Mouse (Mus musculus) urinary bladder, postnatal 36 days (tissue): ENCODE data around the gene Erc1.
"Not testable (repeated sequence)": the region's sequence is repeated elsewhere in the genome, so short reads cannot be mapped to it uniquely, and the experiment has no call there.

ENCODE experiments used
- DNase-seq, 2 experiments: peaks; one replicate each; pipeline ENCODE4 v3.0.0; 2022; ENCODE audit warnings: low spot score in 2 of 2, mixed read lengths in 1 of 2

Erc1 gene

GRCm38 (mm10) chr6:119848034-119848695 is at the start of gene Erc1:
TSS of gene Erc1 (minus strand) at chr6:119848167.
- peak; percentile 83 to 94 for DNase-seq

- no peak for DNase-seq
Observed at GRCm38 (mm10) chr6:119892711-119893110, 44.7 kb upstream of the Erc1 start.

DNA sequence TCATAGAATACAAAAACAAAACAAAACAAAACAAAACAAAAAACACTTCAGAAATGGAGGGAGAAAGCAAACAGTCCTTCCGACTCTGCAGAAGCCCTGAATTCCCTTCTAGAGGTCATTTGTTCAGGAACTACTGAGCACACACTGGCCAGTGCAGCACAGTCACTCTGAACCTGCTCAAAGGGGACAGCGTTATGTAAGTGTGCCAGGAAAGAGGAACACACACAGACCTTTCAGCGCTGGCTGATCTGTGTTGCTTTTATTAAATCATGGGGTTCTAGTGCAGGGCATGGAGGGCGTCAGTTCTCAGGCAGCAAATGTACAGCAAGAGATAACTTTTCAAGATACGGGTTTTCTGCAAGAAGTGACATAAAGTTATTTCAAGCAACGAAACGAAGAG is 35.2 kb upstream of the Erc1 start:
- DNase-seq: no peak

- peak; percentile 18 to 52 for DNase-seq
Observed at GRCm38 (mm10) chr6:119864341-119865034, 16.5 kb upstream of the Erc1 start.

- peak in 1 of 2 experiments; percentile 1 for DNase-seq
Observed at GRCm38 (mm10) chr6:119861519-119861918, 13.6 kb upstream of the Erc1 start.

DNA sequence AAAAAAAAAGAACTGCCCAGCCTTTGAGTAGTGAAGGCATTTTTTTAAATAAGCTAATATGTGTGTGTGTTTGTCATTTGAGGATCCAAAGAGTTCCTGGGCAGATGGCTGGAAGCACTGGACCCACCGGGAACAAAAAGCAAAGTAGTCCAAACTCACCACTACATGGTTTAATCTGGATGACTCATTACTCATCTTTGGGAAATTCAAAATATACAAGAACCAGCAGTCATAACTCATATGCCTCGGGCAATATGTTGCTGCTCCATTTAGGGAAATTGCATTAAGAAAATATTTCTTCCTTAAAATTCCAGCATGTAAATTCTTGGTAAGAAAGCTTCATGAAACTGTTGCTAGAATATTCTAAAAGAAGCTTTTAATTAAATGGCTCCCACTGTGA is 12.3 kb upstream of the Erc1 start:
- DNase-seq: no peak

GRCm38 (mm10) chr6:119855471-119855870 is 7.5 kb upstream of the Erc1 start:
- no peak for DNase-seq

DNA sequence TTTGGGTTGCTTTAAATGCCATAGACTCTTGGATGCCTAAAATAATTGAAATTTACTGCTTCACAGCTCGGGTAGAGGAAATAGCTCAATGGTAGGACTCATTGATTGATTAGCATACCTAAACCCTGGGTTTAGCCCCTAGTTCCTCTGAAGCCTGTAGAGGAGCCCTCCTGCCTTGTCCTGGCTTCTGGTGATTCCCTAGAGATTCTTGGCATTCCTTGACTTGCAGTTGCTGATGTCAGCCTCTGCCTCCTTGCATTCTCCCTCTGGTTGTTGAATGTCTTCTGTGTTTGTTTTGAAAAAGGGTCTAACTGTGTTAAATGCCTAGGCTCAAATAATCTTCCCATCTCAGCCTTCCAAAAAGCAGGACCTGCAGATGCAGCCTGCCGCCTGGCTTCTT is 6.2 kb upstream of the Erc1 start:
- DNase-seq: no peak

- DNase-seq: no peak
Observed at GRCm38 (mm10) chr6:119849858-119850257, 1.9 kb upstream of the Erc1 start.

DNA sequence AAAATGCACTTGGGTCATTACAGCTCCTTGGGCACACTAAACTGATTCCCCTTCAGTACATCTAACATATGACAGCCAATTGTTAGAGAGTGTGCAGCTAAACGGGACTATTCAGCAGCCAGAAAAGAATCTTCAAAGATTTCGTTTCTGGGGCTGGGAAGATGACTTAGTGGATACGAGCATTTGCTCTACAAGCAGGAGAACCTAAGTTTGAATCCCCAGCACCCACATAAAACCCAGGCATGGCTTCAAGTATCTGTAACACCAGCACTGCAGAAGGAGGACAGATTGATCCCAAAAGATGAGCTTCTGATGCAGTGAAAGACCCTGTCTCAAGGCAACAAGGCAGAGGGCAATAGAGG is 1.4 kb upstream of the Erc1 start:
- DNase-seq: no peak

- no peak for DNase-seq
Observed at GRCm38 (mm10) chr6:119848696-119849347, 855 bp upstream of the Erc1 start.

GRCm38 (mm10) chr6:119847518-119848033 is 391 bp downstream of the Erc1 start:
- no peak for DNase-seq

DNA sequence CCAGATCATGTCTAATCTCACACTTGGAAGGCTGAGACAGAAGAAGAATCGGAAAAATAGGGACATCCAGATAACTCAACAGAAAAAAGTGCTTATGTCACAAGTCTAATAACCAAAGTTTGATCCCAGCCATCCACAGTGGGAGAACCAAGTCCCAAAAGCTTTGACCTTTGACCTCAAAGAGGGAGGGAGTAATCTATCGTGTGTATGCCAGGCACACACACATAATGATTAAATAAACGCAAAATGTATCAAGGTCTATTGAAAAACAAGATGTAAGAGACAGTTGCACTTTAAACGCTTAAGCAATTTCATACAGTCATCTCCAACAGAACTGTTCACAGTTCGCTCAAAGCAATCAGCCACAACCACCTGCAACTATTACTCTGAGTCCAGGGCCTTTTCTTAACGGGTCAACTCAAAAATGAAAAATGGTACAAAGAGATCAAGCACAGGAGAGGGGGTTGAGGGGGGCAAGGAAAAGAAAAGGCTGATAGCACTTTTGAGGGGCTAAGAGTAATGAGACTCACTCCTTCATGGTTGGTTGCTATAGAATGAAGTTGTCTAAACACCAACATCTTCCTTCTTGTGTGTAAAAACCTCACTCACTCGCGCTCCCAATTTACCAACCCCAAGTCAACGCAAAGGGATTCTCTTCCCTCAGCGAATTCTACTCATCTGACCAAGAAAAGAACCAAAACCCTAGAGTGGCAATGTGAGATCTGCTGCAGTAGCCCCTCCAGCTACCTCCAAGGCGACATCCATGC is 1.0 kb downstream of the Erc1 start:
- no peak for DNase-seq

DNA sequence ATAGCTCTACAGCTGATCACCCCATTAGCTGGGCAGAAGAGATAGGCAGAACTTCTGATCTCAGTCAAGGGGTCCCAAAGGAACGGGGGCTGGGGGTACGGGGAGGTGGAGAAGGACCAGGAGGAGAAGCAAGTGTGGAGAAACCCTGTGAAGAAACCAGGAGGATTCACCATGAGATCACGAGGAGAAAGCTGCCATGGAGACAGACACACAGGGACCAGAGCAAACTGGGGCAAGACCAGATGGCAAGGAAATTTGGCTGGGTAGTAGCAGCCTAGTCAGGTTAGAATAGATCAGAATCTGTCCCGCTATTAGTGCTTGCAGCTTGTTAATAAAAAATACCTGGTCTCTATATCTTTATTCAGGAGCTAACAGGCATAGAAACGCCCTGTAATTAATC is 18.0 kb downstream of the Erc1 start:
- no peak for DNase-seq

DNA sequence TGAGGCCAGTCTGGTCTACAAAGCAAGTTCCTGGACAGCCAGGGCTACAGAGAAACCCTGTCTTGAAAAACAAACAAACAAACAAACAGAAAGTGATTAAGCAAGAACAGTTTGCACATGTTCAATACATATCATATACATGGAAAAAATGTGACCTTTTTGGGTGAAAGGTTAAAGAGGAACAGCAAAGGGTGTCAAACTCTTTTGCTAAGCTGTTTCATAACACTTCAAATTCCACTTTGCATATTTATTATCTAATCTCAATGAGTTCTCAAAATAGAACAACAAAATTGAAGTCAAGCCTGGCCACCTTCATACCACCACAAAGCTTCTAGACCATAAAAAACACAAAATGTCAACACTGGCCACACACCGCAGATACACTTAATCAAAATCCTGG is 19.8 kb downstream of the Erc1 start:
- DNase-seq: no peak

DNA sequence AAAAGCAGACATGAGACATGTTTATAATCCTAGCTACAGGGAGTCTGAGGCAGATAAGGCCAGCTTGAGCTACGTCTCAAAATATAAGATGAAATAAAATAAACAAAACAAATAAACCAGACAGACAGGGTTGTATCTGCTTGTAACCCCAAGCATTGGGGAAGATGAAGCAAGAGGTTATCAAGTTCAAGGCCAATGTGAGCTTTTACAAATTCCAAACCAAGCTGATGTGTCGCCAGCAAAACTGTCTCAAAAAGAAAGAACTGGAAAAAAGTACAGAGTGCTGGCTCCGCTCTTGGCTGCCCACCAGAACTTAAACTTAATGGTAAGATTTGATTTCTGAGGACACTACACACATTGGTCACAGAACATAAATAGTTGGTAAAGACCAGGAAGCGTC is 21.3 kb downstream of the Erc1 start:
- DNase-seq: no peak

- no peak for DNase-seq
Observed at GRCm38 (mm10) chr6:119822216-119822615, 25.8 kb downstream of the Erc1 start.

- DNase-seq: no peak
Observed at GRCm38 (mm10) chr6:119821158-119821557, 26.8 kb downstream of the Erc1 start.

- no peak for DNase-seq
Observed at GRCm38 (mm10) chr6:119818541-119818940, 29.4 kb downstream of the Erc1 start.

DNA sequence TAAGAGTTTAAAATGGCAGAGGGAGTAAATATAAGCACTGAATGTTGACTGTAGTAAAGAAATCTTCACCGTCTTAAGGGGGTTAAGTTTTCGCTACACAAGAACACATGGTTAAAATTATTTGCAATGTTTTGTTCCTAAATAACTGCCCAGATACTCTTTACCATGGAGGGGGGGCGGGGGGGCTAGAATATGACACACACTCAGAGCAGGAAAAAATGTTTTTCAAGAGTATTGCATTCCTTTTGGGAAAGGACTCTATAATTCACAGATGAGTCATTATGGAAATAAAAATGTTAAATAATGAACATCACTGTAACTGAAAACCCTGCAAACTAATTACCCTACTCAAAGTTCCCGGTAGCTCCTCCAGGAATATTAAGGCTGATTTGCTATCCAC is 32.5 kb downstream of the Erc1 start:
- DNase-seq: no peak

DNA sequence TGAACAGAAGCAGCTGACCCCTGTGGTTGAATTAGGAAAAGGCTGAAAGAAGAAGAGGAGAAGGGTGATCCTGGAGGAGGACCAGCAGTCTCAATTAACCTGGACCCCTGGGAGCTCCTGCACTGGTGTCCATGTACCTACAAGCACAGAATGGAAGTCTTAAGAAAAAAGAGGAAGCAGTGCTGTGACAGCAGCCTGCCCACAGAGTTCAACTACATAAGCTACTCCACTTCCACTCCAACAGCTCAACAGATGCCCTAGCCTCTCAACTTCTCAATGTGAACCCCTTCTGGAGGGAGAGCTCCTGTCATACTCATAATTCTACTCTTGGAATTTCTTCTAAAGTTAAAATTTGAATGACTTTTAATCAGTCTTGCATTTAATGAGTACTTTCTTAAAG is 34.9 kb downstream of the Erc1 start:
- DNase-seq: not testable (repeated sequence)
